Mouse (Mus musculus): ENCODE measurements around the gene Eif2b3.

- TF ChIP-seq EP300 (IDR thresholded peaks at IDR 0.05; ENCODE audit: insufficient read depth, low read depth, low read length) (peak; percentile 81), CTCF (IDR thresholded peaks at IDR 0.05; ENCODE audit: low read depth, low read length) (no peak), POLR2A (IDR thresholded peaks at IDR 0.05; ENCODE audit: insufficient read depth, low read length) (no peak)
Observed at GRCm38 (mm10) chr4:117136034-117136433, 116.8 kb downstream of the Eif2b3 start.

Measured in ES-Bruce4 (cell line).